Mouse (Mus musculus) kidney, adult 9 months (tissue): ENCODE data around the gene Vmn1r68.

Experiments
- DNase-seq: peaks from one replicate; pipeline ENCODE4 v3.0.0; 2022

Vmn1r68 gene

GRCm38 (mm10) chr7:10558385-10558784, at the start of gene Vmn1r68:
Vmn1r68 (minus strand) TSS chr7:10558485.
- no peak for DNase-seq

DNA sequence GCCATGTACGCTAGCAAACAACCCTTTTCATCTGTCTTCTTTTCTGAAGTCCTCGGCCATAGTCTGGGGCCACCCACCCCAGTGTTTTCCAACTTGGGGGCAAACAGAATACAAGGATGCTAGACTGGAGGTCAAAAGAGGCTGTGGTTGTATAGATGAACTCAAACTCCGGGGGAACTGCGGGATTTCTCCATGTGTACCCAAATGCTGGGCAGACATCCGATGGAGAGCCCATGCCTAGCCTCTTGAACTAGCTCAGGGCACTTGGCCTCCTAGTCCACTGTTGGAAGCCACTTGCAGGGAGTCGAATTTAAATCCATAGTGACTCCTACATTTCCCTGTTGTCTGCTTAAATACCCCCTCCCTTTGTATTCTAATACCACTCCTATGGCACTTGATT, 62.7 kb downstream of the Vmn1r68 start:
- no peak for DNase-seq

DNA sequence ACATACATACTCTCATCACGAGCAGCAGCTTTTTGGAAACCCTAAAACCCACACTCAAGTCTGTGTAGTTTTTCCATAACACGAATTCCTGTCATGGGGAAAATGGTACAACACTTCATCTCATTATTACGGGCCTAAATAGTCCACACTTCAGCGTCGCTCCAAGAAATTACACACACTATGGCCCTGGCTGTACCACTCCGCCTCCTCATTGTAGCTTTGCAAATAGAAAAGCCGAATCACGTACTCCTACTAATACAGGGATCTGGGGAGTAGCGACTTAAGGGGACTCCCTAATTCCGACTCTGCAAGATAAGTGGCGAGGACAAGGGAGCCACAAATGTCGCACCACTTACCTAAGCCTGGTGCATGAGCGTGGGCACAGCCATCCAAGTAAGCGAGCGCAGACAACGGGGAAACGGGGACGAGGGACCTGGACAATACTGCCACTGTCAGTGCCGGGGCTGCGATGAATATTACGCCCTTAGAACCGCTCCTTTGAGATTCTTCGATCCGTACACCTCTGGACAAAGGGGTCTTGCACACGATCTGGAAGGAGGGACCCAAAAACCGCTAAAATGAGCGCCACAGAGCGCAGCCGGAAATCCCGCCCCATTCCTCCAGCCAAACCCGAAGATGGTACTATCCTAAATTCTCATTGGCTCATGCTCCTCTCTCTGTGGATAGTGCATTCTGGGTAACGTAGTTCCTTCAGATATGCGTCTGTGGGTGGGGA, 63.3 kb downstream of the Vmn1r68 start, which contains the start of gene Zik1:
Gene Zik1, minus strand, starts transcription at position 609 of the 736 bp plus-strand sequence.
- DNase-seq = peak; percentile 63

GRCm38 (mm10) chr7:10480588-10481233, 77.6 kb downstream of the Vmn1r68 start:
- DNase-seq = no peak

DNA sequence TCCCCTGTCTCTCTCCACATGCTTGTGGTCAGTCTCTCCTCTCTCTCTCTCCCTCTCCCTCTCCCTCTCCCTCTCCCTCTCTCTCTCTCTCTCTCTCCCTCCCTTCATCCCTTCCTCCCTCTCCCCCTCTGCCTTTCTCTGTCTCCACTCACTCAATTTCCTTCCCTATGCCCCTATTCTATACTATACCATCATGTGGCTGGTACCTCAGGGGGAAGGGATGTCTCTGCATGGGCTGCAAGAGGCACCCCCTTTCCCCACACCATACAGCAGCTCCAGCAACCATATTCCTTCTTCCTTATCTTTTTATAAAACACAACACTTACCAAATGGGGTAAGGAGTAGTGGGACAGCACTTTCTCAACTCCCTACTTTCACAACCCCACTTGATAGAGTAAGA, 78.5 kb downstream of the Vmn1r68 start:
- DNase-seq = no peak

DNA sequence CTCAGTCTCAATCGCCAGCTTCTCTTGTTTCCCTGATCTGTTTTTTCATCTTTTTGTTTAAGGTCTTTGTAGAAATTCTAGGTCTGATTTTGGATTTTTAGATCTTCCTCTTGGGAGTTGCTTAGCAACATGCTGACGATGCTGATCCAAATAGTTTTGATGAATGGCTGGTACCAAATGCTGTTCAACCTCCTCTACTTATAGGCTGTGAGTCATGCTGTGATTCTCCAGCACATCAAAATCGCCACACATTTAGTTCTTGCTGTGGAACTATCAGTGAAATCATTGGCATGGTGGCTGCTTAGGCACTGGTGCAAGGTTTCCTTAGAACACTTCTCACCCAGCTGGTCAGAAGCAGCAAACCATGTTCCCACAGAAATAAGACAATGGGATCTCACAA, 100.1 kb downstream of the Vmn1r68 start:
- DNase-seq = no peak
